Comparison of ENCODE assay signal across 11 mouse cellular contexts in the genomic region with DNA sequence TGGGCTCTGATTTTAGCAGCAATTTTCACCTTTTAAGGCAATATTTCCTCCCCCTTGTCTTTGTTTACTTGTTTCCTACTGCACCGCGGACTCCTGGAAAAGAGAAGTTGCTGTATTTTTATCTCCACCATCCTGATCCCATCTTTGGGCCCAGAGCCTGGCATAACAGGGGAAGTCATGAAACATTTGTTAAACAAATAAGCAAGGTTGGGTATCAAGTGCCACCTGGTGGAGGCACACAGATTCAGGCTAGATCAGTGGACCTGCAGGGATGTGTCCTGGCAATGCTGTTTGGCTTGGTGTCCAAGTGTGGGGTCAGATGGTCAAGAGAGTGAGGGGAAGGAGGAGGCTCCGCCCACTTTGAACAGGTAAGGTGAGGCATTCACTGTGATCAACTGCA. TPM values are rescaled to one million over a fixed set of nuclear protein-coding genes. Genes with fewer than 3 reads are reported as not detected.
DNase-seq lines count a peak whose midpoint lies in the region; ATAC-seq and TF ChIP-seq lines count a peak whose summit lies in the region.
"Had no signal": no experiment of that assay in that cellular context is flagged by ENCODE, and none has a peak within 500 bp of the region (broad histone marks: within the 10 kb centered on the region; RNA-seq: fewer than 3 reads in every experiment).

No protein-coding gene starts in this region.

- no peak overlapping the region for H3K4me3 ChIP-seq in forebrain, embryonic 11.5 days (ENCODE audit: low read depth, low read length)
- no peak overlapping the region for H3K4me3 ChIP-seq in forebrain, embryonic 12.5 days (replicated peaks)
- no peak overlapping the region for H3K4me3 ChIP-seq in lung, adult 2 months (replicated peaks; ENCODE audit: extremely low read depth, low read depth, low read length)
- H3K4me3 ChIP-seq: heart, embryonic 13.5 days; neural tube, embryonic 12.5 days had no signal

- no peak overlapping the region for H3K27ac ChIP-seq in forebrain, embryonic 11.5 days (ENCODE audit: low read depth, low read length)
- H3K27ac ChIP-seq in forebrain, embryonic 12.5 days, result no peak overlapping the region
- H3K27ac ChIP-seq: heart, embryonic 13.5 days; neural tube, embryonic 12.5 days had no signal

- no peak overlapping the region for H3K9ac ChIP-seq in forebrain, embryonic 11.5 days (ENCODE audit: low read length)
- H3K9ac ChIP-seq in forebrain, embryonic 12.5 days, result no peak overlapping the region
- H3K9ac ChIP-seq: heart, embryonic 13.5 days; neural tube, embryonic 12.5 days had no signal

- no peaks in the 10 kb centered on the region for H3K36me3 ChIP-seq in forebrain, embryonic 11.5 days (ENCODE audit: control insufficient read depth, insufficient read depth, low read length)
- H3K36me3 ChIP-seq in forebrain, embryonic 12.5 days (replicated peaks), result no peaks in the 10 kb centered on the region
- H3K36me3 ChIP-seq: G1E; heart, embryonic 13.5 days; neural tube, embryonic 12.5 days had no signal

- no peak for ATAC-seq in forebrain, embryonic 11.5 days (replicated peaks; ENCODE audit: low FRiP score)
- ATAC-seq in forebrain, embryonic 12.5 days (ENCODE audit: low FRiP score), result no peak

- no peak overlapping the region for H3K4me2 ChIP-seq in forebrain, embryonic 11.5 days (ENCODE audit: low read depth, low read length, severe bottlenecking)
- no peak overlapping the region for H3K4me2 ChIP-seq in forebrain, embryonic 12.5 days
- H3K4me2 ChIP-seq: heart, embryonic 13.5 days; neural tube, embryonic 12.5 days had no signal

- no peak for TF ChIP-seq POLR2A in lung, adult 2 months (IDR thresholded peaks at IDR 0.05; ENCODE audit: borderline replicate concordance, extremely low read depth, low read depth, low read length)

- no peaks in the 10 kb centered on the region for H3K9me3 ChIP-seq in forebrain, embryonic 11.5 days (ENCODE audit: control insufficient read depth, low read length)
- no peaks in the 10 kb centered on the region for H3K9me3 ChIP-seq in forebrain, embryonic 12.5 days
- H3K9me3 ChIP-seq: heart, embryonic 13.5 days; neural tube, embryonic 12.5 days had no signal

- WGBS in forebrain, embryonic 11.5 days, result 74% methylated on average over 3 of the region's 3 CpGs
- 57% methylated on average over 3 of the region's 3 CpGs for WGBS in forebrain, embryonic 12.5 days
- WGBS in lung, adult 2 months, result 18% methylated on average over 3 of the region's 3 CpGs

- peaks cover 14% of the 10 kb centered on the region for H3K4me1 ChIP-seq in forebrain, embryonic 11.5 days (replicated peaks; ENCODE audit: control insufficient read depth, insufficient read depth, low read length)
- peaks cover 27% of the 10 kb centered on the region for H3K4me1 ChIP-seq in forebrain, embryonic 12.5 days
- 0 out of 2 replicates have a peak, but pooled peaks cover 2% of the 10 kb centered on the region for H3K4me1 ChIP-seq in lung, adult 2 months (ENCODE audit: control insufficient read depth, insufficient read depth, low read length)

- peak; percentile 64 for DNase-seq in forebrain, embryonic 11.5 days (ENCODE audit: low spot score)
- peak; percentile 69 for DNase-seq in urinary bladder, postnatal 14 days (ENCODE audit: low spot score)
- no peak for DNase-seq in urinary bladder, postnatal 4 days (ENCODE audit: low spot score in 2 of 2)
- DNase-seq in embryo, embryonic 9.5 days (ENCODE audit: extremely low spot score), result peak; percentile 54
- peak; percentile 83 for DNase-seq in kidney, postnatal 10 days
- DNase-seq in lung, adult 2 months, result peak; percentile 45
- DNase-seq in spleen, postnatal 4 days (ENCODE audit: low spot score in 2 of 2), result peak; percentile 49 to 65

- peak; percentile 65; the same call in 1 of the 2 replicates for TF ChIP-seq CTCF in lung, adult 2 months (IDR thresholded peaks at IDR 0.05; ENCODE audit: insufficient read depth, low read length)

- H3K27me3 ChIP-seq in forebrain, embryonic 11.5 days (ENCODE audit: control insufficient read depth, insufficient read depth, low read length), result no peaks in the 10 kb centered on the region
- no peaks in the 10 kb centered on the region for H3K27me3 ChIP-seq in forebrain, embryonic 12.5 days
- H3K27me3 ChIP-seq: heart, embryonic 13.5 days; neural tube, embryonic 12.5 days had no signal

RNA-seq across cellular contexts. Expression of gene Cd300a, which starts 12.7 kb away (rescaled TPM):
- 0.35 and 0.64 TPM in 2 replicates for polyA plus RNA-seq in forebrain, embryonic 11.5 days (2014; fragmentation: Nextera tagmentation; extraction: Ambion mirVana)
- 0.44 and 0.68 TPM in 2 replicates for polyA plus RNA-seq in forebrain, embryonic 12.5 days (2016; fragmentation: Nextera tagmentation; extraction: Ambion mirVana)
- 2.5 and 5.0 TPM in 2 replicates for polyA plus RNA-seq in lung, adult 2 months (2012; rRNA removed)
- polyA plus RNA-seq: G1E had no signal

RNA-seq across cellular contexts. Expression of gene Gprc5c, which starts 26.2 kb away (rescaled TPM):
- 14.1 and 14.4 TPM in 2 replicates for polyA plus RNA-seq in forebrain, embryonic 11.5 days (2014; fragmentation: Nextera tagmentation; extraction: Ambion mirVana)
- polyA plus RNA-seq in forebrain, embryonic 12.5 days (2016; fragmentation: Nextera tagmentation; extraction: Ambion mirVana), result 8.4 and 10.8 TPM in 2 replicates
- 14.3 and 18.2 TPM in 2 replicates for polyA plus RNA-seq in lung, adult 2 months (2012; rRNA removed)
- polyA plus RNA-seq: G1E had no signal

RNA-seq across cellular contexts. Expression of gene Cd300lb, which starts 57.0 kb away (rescaled TPM):
- polyA plus RNA-seq in forebrain, embryonic 11.5 days (2014; fragmentation: Nextera tagmentation; extraction: Ambion mirVana), result 0.15 TPM in 1 of 2 replicates, not detected in the other
- polyA plus RNA-seq in forebrain, embryonic 12.5 days (2016; fragmentation: Nextera tagmentation; extraction: Ambion mirVana), result not detected in 2 replicates
- polyA plus RNA-seq in lung, adult 2 months (2012; rRNA removed), result 2.4 and 5.4 TPM in 2 replicates
- polyA plus RNA-seq: G1E; neural tube, embryonic 12.5 days had no signal

Comparison
In these comparisons a context has a peak if more than half of its experiments do, and no peak if none do; other contexts are left out.
1. DNase-seq: peak in forebrain, embryonic 11.5 days (single experiment), urinary bladder, postnatal 14 days (single experiment), embryo, embryonic 9.5 days (single experiment), kidney, postnatal 10 days (single experiment), lung, adult 2 months (single experiment) and spleen, postnatal 4 days (2 of 2); none in urinary bladder, postnatal 4 days (0 of 2).